Comparison of ENCODE assay signal across 15 mouse cellular contexts in the genomic region with DNA sequence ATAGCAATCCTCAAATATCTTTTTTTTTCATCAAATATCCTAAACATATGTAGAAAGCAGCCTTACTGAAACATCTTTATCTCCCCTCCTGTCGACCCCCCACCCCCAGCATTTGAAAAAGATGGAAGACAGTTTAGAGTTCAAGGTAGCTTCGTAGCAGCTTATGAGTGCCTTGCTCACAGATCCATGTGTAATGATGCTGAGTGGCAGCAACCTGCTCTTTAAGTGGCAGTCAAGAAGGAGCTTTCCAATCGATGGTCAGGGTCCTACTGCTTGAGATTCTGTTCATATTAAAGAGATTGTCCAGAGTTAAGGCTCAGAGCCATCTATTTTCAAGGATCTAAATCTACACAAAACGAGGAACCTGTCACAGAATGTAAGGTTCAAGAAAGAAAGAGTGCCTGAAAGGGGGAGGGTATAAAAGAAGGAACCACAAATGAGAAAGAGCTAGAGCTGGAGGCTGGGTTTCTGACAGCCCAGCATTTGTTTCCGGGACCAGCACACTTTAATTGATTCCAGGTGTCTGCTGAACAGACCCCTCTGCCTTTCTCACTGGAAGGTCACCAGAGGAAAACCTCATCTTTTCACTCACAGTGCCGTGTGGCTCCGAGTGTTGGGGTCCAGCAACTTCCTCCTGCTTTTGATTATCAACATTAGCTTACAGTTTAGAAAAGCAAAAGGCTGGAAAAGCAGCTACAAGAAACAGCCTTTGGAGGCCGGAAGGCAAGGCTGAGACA. TPM values are rescaled to one million over a fixed set of nuclear protein-coding genes. Genes with fewer than 3 reads are reported as not detected.
A peak's percentile ranks its signal among the peaks of the same experiment; 100 is the strongest.
DNase-seq lines count a peak whose midpoint lies in the region; ATAC-seq and TF ChIP-seq lines count a peak whose summit lies in the region.
"Had no signal": no experiment of that assay in that cellular context is flagged by ENCODE, and none has a peak within 500 bp of the region (broad histone marks: within the 10 kb centered on the region; RNA-seq: fewer than 3 reads in every experiment).

No protein-coding gene starts in this region.

- no peaks in the 10 kb centered on the region for H3K27me3 ChIP-seq in hindbrain, embryonic 11.5 days (ENCODE audit: control insufficient read depth, insufficient read depth, low read length)
- no peaks in the 10 kb centered on the region for H3K27me3 ChIP-seq in hindbrain, postnatal 0 days (ENCODE audit: insufficient read depth, low read length)
- no peaks in the 10 kb centered on the region for H3K27me3 ChIP-seq in embryonic facial prominence, embryonic 13.5 days
- no peaks in the 10 kb centered on the region for H3K27me3 ChIP-seq in limb, embryonic 14.5 days (ENCODE audit: control insufficient read depth, insufficient read depth, low read length)
- H3K27me3 ChIP-seq: heart, embryonic 15.5 days had no signal

- no peak for TF ChIP-seq POLR2A in bone marrow macrophage, adult 2 months (IDR thresholded peaks at IDR 0.05; ENCODE audit: borderline replicate concordance, low read depth, low read length)
- no peak for TF ChIP-seq POLR2A in limb, embryonic 14.5 days (IDR thresholded peaks at IDR 0.05; ENCODE audit: borderline replicate concordance, extremely low read depth, insufficient read depth, insufficient read length)

- H3K9ac ChIP-seq in hindbrain, embryonic 11.5 days (ENCODE audit: low read depth, low read length) = no peak overlapping the region
- no peak overlapping the region for H3K9ac ChIP-seq in hindbrain, postnatal 0 days (replicated peaks; ENCODE audit: low read length)
- no peak overlapping the region for H3K9ac ChIP-seq in embryonic facial prominence, embryonic 13.5 days
- H3K9ac ChIP-seq in limb, embryonic 14.5 days (ENCODE audit: low read depth, low read length, severe bottlenecking) = no peak overlapping the region
- H3K9ac ChIP-seq: heart, embryonic 15.5 days had no signal

- no peak overlapping the region for H3K4me3 ChIP-seq in hindbrain, embryonic 11.5 days (ENCODE audit: low read depth, low read length)
- H3K4me3 ChIP-seq in hindbrain, postnatal 0 days (ENCODE audit: low read length) = no peak overlapping the region
- no peak overlapping the region for H3K4me3 ChIP-seq in bone marrow macrophage, adult 2 months (ENCODE audit: insufficient read depth, low read length)
- no peak overlapping the region; the same call in 1 of the 2 replicates for H3K4me3 ChIP-seq in embryonic facial prominence, embryonic 13.5 days
- no peak overlapping the region for H3K4me3 ChIP-seq in limb, embryonic 14.5 days (replicated peaks; ENCODE audit: low read length)
- H3K4me3 ChIP-seq: heart, embryonic 15.5 days; layer of hippocampus, adult 2 months had no signal

- no peak overlapping the region for H3K4me2 ChIP-seq in hindbrain, embryonic 11.5 days (replicated peaks; ENCODE audit: low read depth, low read length)
- no peak overlapping the region for H3K4me2 ChIP-seq in hindbrain, postnatal 0 days (ENCODE audit: low read depth, low read length)
- peak overlapping the region; percentile 38 for H3K4me2 ChIP-seq in embryonic facial prominence, embryonic 13.5 days
- H3K4me2 ChIP-seq in limb, embryonic 14.5 days (replicated peaks; ENCODE audit: low read depth, low read length, severe bottlenecking) = no peak overlapping the region; the same call in 1 of the 2 replicates
- H3K4me2 ChIP-seq: heart, embryonic 15.5 days had no signal

- H3K4me1 ChIP-seq in hindbrain, embryonic 11.5 days (replicated peaks; ENCODE audit: control insufficient read depth, insufficient read depth, low read length) = no peaks in the 10 kb centered on the region
- H3K4me1 ChIP-seq in hindbrain, postnatal 0 days (ENCODE audit: insufficient read depth, low read length) = no peaks in the 10 kb centered on the region
- peaks cover 42% of the 10 kb centered on the region for H3K4me1 ChIP-seq in bone marrow macrophage, adult 2 months (ENCODE audit: control insufficient read depth, insufficient read depth, low read length)
- peaks cover 24% of the 10 kb centered on the region for H3K4me1 ChIP-seq in embryonic facial prominence, embryonic 13.5 days
- peaks cover 8% of the 10 kb centered on the region; the same call in 1 of the 2 replicates for H3K4me1 ChIP-seq in limb, embryonic 14.5 days (ENCODE audit: control insufficient read depth, insufficient read depth, low read length)

- DNase-seq in hindbrain, embryonic 11.5 days (ENCODE audit: low spot score) = peak; percentile 31
- no peak for DNase-seq in hindbrain, postnatal 0 days (ENCODE audit: low spot score)
- peak; percentile 74 for DNase-seq in limb, embryonic 14.5 days (ENCODE audit: low spot score)
- no peak for DNase-seq in heart, adult 9 months (ENCODE audit: low spot score in 2 of 2)
- DNase-seq in layer of hippocampus, postnatal 10 days (ENCODE audit: low spot score in 2 of 2) = no peak
- DNase-seq in ovary, postnatal 36 days (ENCODE audit: low spot score) = no peak
- DNase-seq: gastrocnemius, postnatal 10 days; kidney, adult 11 months; right cerebral cortex, adult 18-20 months had no signal

- 49% methylated on average over 8 of the region's 8 CpGs for WGBS in hindbrain, embryonic 11.5 days
- 65% methylated on average over 8 of the region's 8 CpGs for WGBS in hindbrain, postnatal 0 days
- 14% methylated on average over 8 of the region's 8 CpGs for WGBS in embryonic facial prominence, embryonic 13.5 days
- 18% methylated on average over 8 of the region's 8 CpGs for WGBS in limb, embryonic 14.5 days

- no peaks in the 10 kb centered on the region for H3K9me3 ChIP-seq in hindbrain, embryonic 11.5 days (ENCODE audit: control insufficient read depth, low read length)
- H3K9me3 ChIP-seq in hindbrain, postnatal 0 days (ENCODE audit: low read length) = no peaks in the 10 kb centered on the region
- H3K9me3 ChIP-seq in embryonic facial prominence, embryonic 13.5 days = no peaks in the 10 kb centered on the region
- H3K9me3 ChIP-seq in limb, embryonic 14.5 days (ENCODE audit: control insufficient read depth, low read length) = no peaks in the 10 kb centered on the region
- H3K9me3 ChIP-seq: heart, embryonic 15.5 days had no signal

- no peak for ATAC-seq in hindbrain, embryonic 11.5 days (ENCODE audit: low FRiP score)
- no peak for ATAC-seq in hindbrain, postnatal 0 days
- peak; percentile 59; the same call in 1 of the 2 replicates for ATAC-seq in embryonic facial prominence, embryonic 13.5 days (ENCODE audit: insufficient number of reproducible peaks, insufficient read depth, low FRiP score, low TSS enrichment, low read depth)
- peak; percentile 86 for ATAC-seq in limb, embryonic 14.5 days (ENCODE audit: low FRiP score, low read depth)
- ATAC-seq: lung, postnatal 0 days had no signal

- no peak overlapping the region for H3K27ac ChIP-seq in hindbrain, embryonic 11.5 days (ENCODE audit: low read depth, low read length)
- H3K27ac ChIP-seq in hindbrain, postnatal 0 days = no peak overlapping the region
- H3K27ac ChIP-seq in bone marrow macrophage, adult 2 months (ENCODE audit: insufficient read depth, low read depth, low read length) = peak overlapping the region; percentile 14
- H3K27ac ChIP-seq in embryonic facial prominence, embryonic 13.5 days = peak overlapping the region; percentile 84
- peak overlapping the region; percentile 30 for H3K27ac ChIP-seq in limb, embryonic 14.5 days (replicated peaks; ENCODE audit: low read depth, low read length)
- H3K27ac ChIP-seq: heart, embryonic 15.5 days; layer of hippocampus, adult 2 months had no signal

- H3K36me3 ChIP-seq in hindbrain, embryonic 11.5 days (ENCODE audit: control insufficient read depth, insufficient read depth, low read length) = no peaks in the 10 kb centered on the region
- H3K36me3 ChIP-seq in hindbrain, postnatal 0 days (ENCODE audit: insufficient read depth, low read length) = no peaks in the 10 kb centered on the region
- H3K36me3 ChIP-seq in embryonic facial prominence, embryonic 13.5 days = peaks cover 6% of the 10 kb centered on the region; the same call in 1 of the 2 replicates
- H3K36me3 ChIP-seq in limb, embryonic 14.5 days (ENCODE audit: control insufficient read depth, insufficient read depth, low read length) = no peaks in the 10 kb centered on the region
- H3K36me3 ChIP-seq: heart, embryonic 15.5 days had no signal

- no peak for TF ChIP-seq CTCF in hindbrain, postnatal 0 days (IDR thresholded peaks at IDR 0.05; ENCODE audit: low read depth)
- TF ChIP-seq CTCF in bone marrow macrophage, adult 2 months (IDR thresholded peaks at IDR 0.05; ENCODE audit: low read depth, low read length) = no peak

RNA-seq across cellular contexts. Expression of a gene that starts 31.5 kb away (rescaled TPM):
- polyA plus RNA-seq in hindbrain, embryonic 11.5 days (2014; fragmentation: Nextera tagmentation; extraction: Ambion mirVana) = 22.2 and 25.6 TPM in 2 replicates
- total RNA-seq in hindbrain, postnatal 0 days (2014; rRNA removed) = 21.0 and 24.0 TPM in 2 replicates
- polyA plus RNA-seq in hindbrain, postnatal 0 days (2015; fragmentation: Nextera tagmentation; extraction: Ambion mirVana) = 5.4 and 5.6 TPM in 2 replicates
- polyA plus RNA-seq in bone marrow macrophage, adult 2 months (2012; ENCODE audit: insufficient read depth, insufficient read length, missing spikeins) = 91.2 and 104 TPM in 2 replicates
- polyA plus RNA-seq in embryonic facial prominence, embryonic 13.5 days (2015; fragmentation: Nextera tagmentation; extraction: Ambion mirVana) = 37.9 and 38.7 TPM in 2 replicates
- 30.8 and 38.8 TPM in 2 replicates for polyA plus RNA-seq in limb, embryonic 14.5 days (2012; rRNA removed)
- 49.8 and 50.6 TPM in 2 replicates for polyA plus RNA-seq in limb, embryonic 14.5 days (2014; fragmentation: Nextera tagmentation; extraction: Ambion mirVana)
- total RNA-seq in layer of hippocampus, postnatal 10 days (2021) = 1 to 10 TPM; 9.4 to 9.6 TPM

RNA-seq across cellular contexts. Expression of a gene that starts 48.3 kb away (rescaled TPM):
- polyA plus RNA-seq in hindbrain, embryonic 11.5 days (2014; fragmentation: Nextera tagmentation; extraction: Ambion mirVana) = 0.40 and 0.42 TPM in 2 replicates
- total RNA-seq in hindbrain, postnatal 0 days (2014; rRNA removed) = 0.16 and 2.6 TPM in 2 replicates
- polyA plus RNA-seq in hindbrain, postnatal 0 days (2015; fragmentation: Nextera tagmentation; extraction: Ambion mirVana) = 1.1 and 1.5 TPM in 2 replicates
- polyA plus RNA-seq in bone marrow macrophage, adult 2 months (2012; ENCODE audit: insufficient read depth, insufficient read length, missing spikeins) = 20.6 and 24.7 TPM in 2 replicates
- polyA plus RNA-seq in embryonic facial prominence, embryonic 13.5 days (2015; fragmentation: Nextera tagmentation; extraction: Ambion mirVana) = 1.5 TPM in 2 replicates
- polyA plus RNA-seq in limb, embryonic 14.5 days (2012; rRNA removed) = 1.2 and 1.7 TPM in 2 replicates
- polyA plus RNA-seq in limb, embryonic 14.5 days (2014; fragmentation: Nextera tagmentation; extraction: Ambion mirVana) = 0.96 and 1.5 TPM in 2 replicates
- total RNA-seq in layer of hippocampus, postnatal 10 days (2021) = not detected
- polyA plus RNA-seq: C2C12 had no signal

Comparison
In these comparisons a context has a peak if more than half of its experiments do, and no peak if none do; other contexts are left out.
1. DNase-seq: peak in hindbrain, embryonic 11.5 days (single experiment) and limb, embryonic 14.5 days (single experiment); none in hindbrain, postnatal 0 days (single experiment), heart, adult 9 months (0 of 2), layer of hippocampus, postnatal 10 days (0 of 2) and ovary, postnatal 36 days (single experiment).
2. ATAC-seq: peak in embryonic facial prominence, embryonic 13.5 days (single experiment) and limb, embryonic 14.5 days (single experiment); none in hindbrain, embryonic 11.5 days (single experiment) and hindbrain, postnatal 0 days (single experiment).
3. H3K27ac ChIP-seq: peak in bone marrow macrophage, adult 2 months (single experiment), embryonic facial prominence, embryonic 13.5 days (single experiment) and limb, embryonic 14.5 days (single experiment); none in hindbrain, embryonic 11.5 days (single experiment) and hindbrain, postnatal 0 days (single experiment).